Mouse (Mus musculus): ENCODE data around the gene Iqcb1. TPM values are rescaled to one million over a fixed set of nuclear protein-coding genes. Genes with fewer than 3 reads are reported as not detected.
A peak's percentile ranks its signal among the peaks of the same experiment; 100 is the strongest.
"Not testable (repeated sequence)": the region's sequence is repeated elsewhere in the genome, so short reads cannot be mapped to it uniquely, and the experiment has no call there.

Gene Iqcb1
- total RNA-seq (2021): 18.6 and 19.5 TPM in 2 replicates
- long read RNA-seq, partial matches to known transcripts: 2 of 14 reads
- long read RNA-seq, other reads (novel, unspliced or antisense): 10 of 14 reads

GRCm38 (mm10) chr16:36828054-36828786 is at the start of gene Iqcb1:
Gene Iqcb1, plus strand, starts transcription at chr16:36828385.
- DNase-seq: peak; percentile 90

DNA sequence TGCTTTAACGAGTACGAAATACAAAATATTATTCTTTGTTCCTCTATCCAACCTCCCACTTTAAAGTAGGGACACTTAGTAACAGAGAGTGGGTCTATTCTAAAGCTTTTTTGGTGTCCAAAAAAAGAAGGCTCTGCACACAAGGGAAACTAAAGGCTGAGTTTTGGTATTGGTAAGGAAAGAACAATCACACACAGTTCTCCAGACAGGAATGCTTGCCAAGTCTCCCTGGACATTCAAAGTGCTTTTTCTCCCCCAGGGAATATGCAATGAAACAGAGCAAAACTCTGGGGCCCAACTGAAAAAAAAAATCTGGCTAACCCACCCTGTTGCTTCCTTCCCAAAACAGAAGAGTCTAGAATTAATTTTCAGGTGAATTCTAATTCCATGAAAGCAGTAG is 44.0 kb upstream of the Iqcb1 start:
- no peak for DNase-seq

GRCm38 (mm10) chr16:36784594-36785313 is 43.4 kb upstream of the Iqcb1 start, which contains the start of gene Slc15a2:
Gene Slc15a2, minus strand, starts transcription at chr16:36784962.
- no peak for DNase-seq

- no peak for DNase-seq
These were observed 41.7 kb upstream of the Iqcb1 start for GRCm38 (mm10) chr16:36786466-36786865.

- no peak for DNase-seq
These were observed 38.0 kb upstream of the Iqcb1 start for GRCm38 (mm10) chr16:36790166-36790565.

GRCm38 (mm10) chr16:36794976-36795375 is 33.2 kb upstream of the Iqcb1 start:
- DNase-seq: no peak

- no peak for DNase-seq
These were observed 29.9 kb upstream of the Iqcb1 start for GRCm38 (mm10) chr16:36798334-36798733.

DNA sequence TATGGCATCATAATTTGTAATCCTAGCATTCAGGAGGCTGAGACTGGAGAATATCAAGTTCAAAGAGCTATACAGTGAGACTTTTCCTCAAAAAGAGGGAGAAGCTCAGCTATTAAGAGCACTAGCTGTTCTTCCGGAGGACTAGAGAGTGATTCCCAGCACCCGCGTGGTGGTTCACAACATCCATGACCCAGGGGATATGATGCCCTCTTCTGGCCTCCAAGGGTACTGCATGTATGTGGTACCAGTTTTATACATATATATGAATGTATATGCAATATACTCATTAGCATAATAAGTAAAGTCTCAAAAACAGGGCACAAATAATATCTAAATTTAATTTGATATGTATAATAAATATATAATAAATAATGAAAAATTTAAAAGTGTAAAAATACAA is 25.8 kb upstream of the Iqcb1 start:
- no peak for DNase-seq

DNA sequence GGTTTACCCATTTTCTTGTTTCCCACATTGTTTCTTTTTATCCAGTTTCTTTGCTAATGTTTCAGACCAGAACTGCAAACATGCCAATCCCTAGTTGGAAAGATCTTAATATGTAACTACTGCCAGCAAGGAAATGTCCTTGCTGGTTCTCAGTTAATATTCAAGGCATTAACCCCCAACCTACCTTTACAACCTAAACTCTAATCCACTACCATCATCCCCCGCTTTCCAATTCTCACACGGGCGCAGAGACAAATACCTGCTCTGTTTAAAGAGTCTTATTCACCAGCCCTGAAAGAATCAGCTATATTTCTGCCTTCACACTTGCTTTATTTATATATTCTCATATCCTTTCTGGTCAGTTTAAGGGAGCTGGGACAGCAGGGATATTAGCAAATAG is 19.6 kb upstream of the Iqcb1 start:
- DNase-seq: no peak

DNA sequence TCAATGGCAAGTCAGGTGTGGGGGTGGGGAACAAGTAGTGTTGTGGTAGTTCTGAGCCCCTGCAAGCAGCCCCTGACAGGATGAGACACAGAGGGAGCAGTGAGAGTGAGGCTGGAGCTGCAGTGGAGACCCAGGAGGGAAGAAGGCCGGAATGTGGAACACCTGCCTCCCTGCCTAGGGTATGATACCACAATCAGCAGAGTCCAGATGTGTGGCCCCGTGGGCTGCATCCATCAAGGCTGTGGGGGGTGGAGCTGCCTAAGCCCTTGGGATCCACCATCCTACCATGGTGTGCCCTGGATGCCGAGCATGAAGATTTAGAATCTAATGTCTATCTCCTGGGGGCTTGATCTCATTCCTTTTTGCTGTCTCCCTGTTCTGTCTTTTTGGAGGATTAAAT is 14.5 kb upstream of the Iqcb1 start:
- DNase-seq: no peak

- no peak for DNase-seq
These were observed 11.3 kb upstream of the Iqcb1 start for GRCm38 (mm10) chr16:36816916-36817315.

- DNase-seq: peak; percentile 48
These were observed 10.8 kb upstream of the Iqcb1 start for GRCm38 (mm10) chr16:36817321-36817926.

DNA sequence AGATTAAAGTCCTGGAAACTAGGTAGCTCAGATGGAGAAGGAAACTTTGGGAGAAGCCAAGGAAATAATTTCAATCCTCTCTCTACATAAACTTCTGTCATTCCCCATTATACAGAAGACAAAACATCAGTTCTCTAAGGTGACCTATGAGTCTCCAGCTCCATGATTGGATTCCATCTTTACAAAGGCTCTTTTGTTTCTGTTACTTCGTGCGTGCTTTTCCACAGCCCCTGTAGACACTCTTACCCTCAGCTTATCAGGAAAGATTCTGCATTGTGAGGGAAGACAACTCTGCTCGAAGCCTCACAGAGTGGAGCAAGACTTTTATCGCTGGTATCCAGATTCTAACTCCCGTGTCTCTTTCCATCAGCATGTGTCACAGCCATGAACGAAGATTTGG is 8.2 kb upstream of the Iqcb1 start:
- no peak for DNase-seq

- DNase-seq: no peak
These were observed 7.4 kb upstream of the Iqcb1 start for GRCm38 (mm10) chr16:36820747-36821146.

GRCm38 (mm10) chr16:36821474-36821873 is 6.7 kb upstream of the Iqcb1 start:
- DNase-seq: no peak

DNA sequence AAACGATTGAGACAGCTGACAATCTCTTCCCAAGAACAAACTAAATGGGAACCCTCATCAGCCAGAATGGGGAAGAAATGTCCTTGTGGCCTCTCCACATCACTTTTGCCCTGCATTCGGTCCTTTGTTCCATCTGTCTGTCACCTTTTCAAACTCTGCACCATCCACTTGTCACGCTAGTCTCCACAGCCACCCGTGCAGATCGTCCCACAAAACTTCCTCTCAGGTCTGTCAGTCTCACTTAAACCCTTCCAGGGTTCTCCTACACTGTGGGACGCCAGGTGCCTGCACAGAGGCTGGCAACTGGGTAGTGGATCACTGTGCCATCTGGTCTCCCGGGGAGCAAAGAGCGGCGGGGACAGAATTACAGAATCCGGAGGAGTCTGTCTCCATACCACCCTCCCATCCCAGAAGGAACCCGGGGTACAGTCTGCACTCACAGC is 553 bp upstream of the Iqcb1 start:
- DNase-seq: no peak

- DNase-seq: no peak
These were observed 635 bp downstream of the Iqcb1 start for GRCm38 (mm10) chr16:36828820-36829219.

DNA sequence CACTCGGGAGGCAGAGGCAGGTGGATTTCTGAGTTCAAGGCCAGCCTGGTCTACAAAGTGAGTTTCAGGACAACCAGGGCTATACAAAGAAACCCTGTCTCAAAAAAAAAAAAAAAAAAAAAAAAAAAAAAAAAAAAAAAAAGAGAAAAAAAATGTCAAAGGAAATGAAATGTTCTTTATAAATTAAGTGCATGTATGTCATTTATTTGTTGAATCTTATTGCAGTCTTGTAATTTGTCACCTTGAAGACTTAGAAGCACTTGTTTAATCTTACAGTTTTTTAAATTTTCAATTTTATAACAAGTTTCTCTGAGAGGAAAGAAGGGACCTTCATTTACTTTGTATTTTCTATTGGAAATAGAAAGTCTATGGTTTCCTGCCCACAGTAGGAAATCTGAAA is 18.7 kb downstream of the Iqcb1 start:
- not testable (repeated sequence) for DNase-seq

DNA sequence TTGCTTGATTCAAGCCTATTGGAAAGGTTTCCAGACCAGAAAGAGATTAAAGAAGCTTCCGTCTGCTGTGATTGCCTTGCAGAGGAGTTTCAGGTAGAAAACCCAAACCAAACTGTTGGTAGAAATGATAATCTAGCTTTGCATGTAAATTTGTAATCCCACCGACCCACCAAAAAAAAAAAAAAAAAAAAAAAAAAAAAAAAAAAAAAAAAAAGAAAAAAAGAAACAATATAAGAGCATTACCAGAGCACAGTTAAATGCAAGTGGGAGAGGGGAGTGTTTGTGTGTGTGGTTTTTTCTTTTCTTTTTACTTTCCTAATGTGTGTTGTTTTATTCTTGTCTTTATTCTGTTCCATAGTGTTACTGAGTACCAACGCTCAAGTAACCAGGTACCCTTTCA is 23.0 kb downstream of the Iqcb1 start:
- no peak for DNase-seq

DNA sequence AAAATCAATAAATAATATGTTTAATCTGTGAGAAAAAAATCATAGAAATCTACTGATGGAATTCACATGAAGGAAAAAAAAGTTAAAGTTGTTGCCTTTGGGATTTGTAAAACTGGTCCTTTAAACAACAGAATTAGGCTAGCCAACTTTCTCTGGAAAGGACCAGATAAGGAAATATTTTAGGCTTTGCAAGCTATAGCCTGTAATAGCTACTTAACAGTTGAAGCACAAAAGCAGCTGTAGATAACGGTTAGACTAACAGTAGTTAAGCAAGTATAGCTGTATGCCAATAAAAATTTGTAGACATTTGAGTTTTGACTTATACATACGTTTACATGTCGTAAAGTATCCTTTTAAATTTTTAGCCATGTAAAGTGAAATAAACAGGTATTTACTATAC is 35.4 kb downstream of the Iqcb1 start:
- no peak for DNase-seq

DNA sequence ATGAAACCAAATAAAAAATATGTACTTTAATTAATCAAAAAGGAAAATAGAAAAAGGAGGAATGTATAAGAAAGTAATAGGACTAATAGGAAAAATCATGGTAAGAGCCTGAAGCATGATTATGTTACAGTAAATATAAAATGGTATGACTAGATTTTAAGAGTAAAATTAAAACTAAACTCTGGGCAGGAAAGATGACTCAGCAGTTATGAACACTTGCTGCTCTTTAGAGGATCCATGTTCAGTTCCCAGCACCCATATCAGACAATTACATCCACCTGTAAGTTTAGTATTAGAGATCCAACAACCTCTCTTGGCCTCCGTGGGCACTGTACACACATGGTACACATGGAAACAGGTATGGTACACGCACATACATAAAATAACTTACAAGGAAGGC is 41.3 kb downstream of the Iqcb1 start:
- DNase-seq: no peak

GRCm38 (mm10) chr16:36874583-36875275 is 46.5 kb downstream of the Iqcb1 start, which contains the start of the genes Eaf2 and Golgb1:
Gene Eaf2, minus strand, starts transcription at chr16:36875003.
Gene Golgb1, plus strand, starts transcription at chr16:36875140.
- DNase-seq: peak; percentile 92
